In the genomic region with DNA sequence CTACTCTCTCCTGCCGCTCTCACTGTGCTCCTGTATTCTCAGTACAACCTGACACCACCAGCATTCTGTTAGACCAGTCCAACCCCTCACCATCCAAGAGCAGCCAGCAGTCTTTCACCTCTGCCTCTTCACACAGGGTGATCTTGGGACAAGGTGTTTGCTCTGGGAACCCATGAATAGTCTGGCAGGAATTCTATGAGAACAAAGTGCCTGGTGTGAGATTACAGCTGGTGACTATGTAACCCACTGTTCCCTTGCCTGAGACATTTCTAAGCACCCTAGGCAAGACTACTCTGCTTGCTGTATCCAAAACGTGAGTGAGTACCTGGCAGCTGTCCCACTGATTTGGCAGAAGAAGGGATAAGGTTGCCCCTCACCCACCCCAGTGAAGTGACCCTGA, we compare ENCODE assay signal across 10 mouse cellular contexts. TPM values are rescaled to one million over a fixed set of nuclear protein-coding genes. Genes with fewer than 3 reads are reported as not detected.
DNase-seq lines count a peak whose midpoint lies in the region; TF ChIP-seq lines count a peak whose summit lies in the region.
"Had no signal": no experiment of that assay in that cellular context is flagged by ENCODE, and none has a peak within 500 bp of the region (broad histone marks: within the 10 kb centered on the region; RNA-seq: fewer than 3 reads in every experiment).

No protein-coding gene starts in this region.

- no peaks in the 10 kb centered on the region for H3K27me3 ChIP-seq in small intestine, adult 2 months (ENCODE audit: control insufficient read depth, insufficient read depth, low read length)
- H3K27me3 ChIP-seq: hindbrain, embryonic 15.5 days had no signal

- peak; percentile 15 for DNase-seq in embryo, embryonic 10 days (ENCODE audit: low spot score)
- no peak for DNase-seq in embryo, embryonic 11 days
- peak; percentile 45 to 61 for DNase-seq in lung, adult 18-20 months
- DNase-seq in lung, postnatal 14 days: no peak
- peak; percentile 46 to 50 for DNase-seq in kidney, postnatal 36 days
- DNase-seq in left cerebral cortex, adult 11 months (ENCODE audit: low spot score): no peak
- no peak for DNase-seq in layer of hippocampus, adult 9-10 months (ENCODE audit: low spot score)
- DNase-seq: adrenal gland, postnatal 36 days had no signal

- H3K36me3 ChIP-seq in small intestine, adult 2 months (ENCODE audit: control insufficient read depth, insufficient read depth, low read length): peaks cover 44% of the 10 kb centered on the region

- no peak for TF ChIP-seq POLR2A in small intestine, adult 2 months (IDR thresholded peaks at IDR 0.05; ENCODE audit: low read depth, low read length)

- no peak overlapping the region for H3K4me3 ChIP-seq in small intestine, adult 2 months (ENCODE audit: low read depth, low read length)
- H3K4me3 ChIP-seq: hindbrain, embryonic 15.5 days had no signal

- WGBS in small intestine, adult 2 months: 49% methylated on average over 2 of the region's 2 CpGs

- peak overlapping the region; percentile 39; the same call in 1 of the 2 replicates for H3K27ac ChIP-seq in small intestine, adult 2 months (ENCODE audit: insufficient read depth, low read depth, low read length)

- no peak for TF ChIP-seq CTCF in small intestine, adult 2 months (IDR thresholded peaks at IDR 0.05; ENCODE audit: extremely low read depth, insufficient read length, insufficient replicate concordance, low read depth, low read length)

- peaks cover 18% of the 10 kb centered on the region; the same call in 1 of the 2 replicates for H3K4me1 ChIP-seq in small intestine, adult 2 months (ENCODE audit: control insufficient read depth, insufficient read depth, insufficient read length, low read length)

RNA-seq across cellular contexts. Expression of a gene that starts 1.2 kb away (rescaled TPM):
- 76.8 and 135 TPM in 2 replicates for polyA plus RNA-seq in small intestine, adult 2 months (2012; rRNA removed)

RNA-seq across cellular contexts. Expression of a gene that starts 40.3 kb away (rescaled TPM):
- 14.2 and 20.1 TPM in 2 replicates for polyA plus RNA-seq in small intestine, adult 2 months (2012; rRNA removed)

Comparison
In these comparisons a context has a peak if more than half of its experiments do, and no peak if none do; other contexts are left out.
1. DNase-seq: peak in embryo, embryonic 10 days (single experiment), lung, adult 18-20 months (2 of 2) and kidney, postnatal 36 days (2 of 2); none in embryo, embryonic 11 days (single experiment), lung, postnatal 14 days (single experiment), left cerebral cortex, adult 11 months (single experiment) and layer of hippocampus, adult 9-10 months (single experiment).